Mouse (Mus musculus) midbrain, embryonic 16.5 days (tissue): ENCODE measurements around the gene Usp45. TPM values are rescaled to one million over a fixed set of nuclear protein-coding genes. Genes with fewer than 3 reads are reported as not detected.

Source experiments
- ATAC-seq: fragments of 200-750 bp; cut with Nextera tagmentation; 2 replicates; pipeline ENCODE4 v1.8.0; 2017; ENCODE audit warnings: moderate TSS enrichment
- H3K27ac ChIP-seq: fragments of 300-500 bp; sonication (generic); 2 replicates; pipeline ENCODE4 v1.5.1; 2014; ENCODE audit warnings: mild to moderate bottlenecking, low read length, mixed read lengths
- H3K27me3 ChIP-seq: fragments of 300-500 bp; sonication (generic); 2 replicates; pipeline ENCODE4 v1.6.1; 2014; ENCODE audit warnings: low read depth, low read length, mixed read lengths; ENCODE audit not compliant: control insufficient read depth, insufficient read depth
- H3K36me3 ChIP-seq: fragments of 300-500 bp; sonication (generic); 2 replicates; pipeline ENCODE4 v1.6.1; 2014; ENCODE audit warnings: mild to moderate bottlenecking, low read length, moderate library complexity, mixed read lengths; ENCODE audit not compliant: control insufficient read depth, insufficient read depth
- H3K4me1 ChIP-seq: fragments of 300-500 bp; sonication (generic); 2 replicates; pipeline ENCODE4 v1.6.1; 2014; ENCODE audit warnings: mild to moderate bottlenecking, low read length, mixed read lengths; ENCODE audit not compliant: control insufficient read depth, insufficient read depth
- H3K4me2 ChIP-seq: fragments of 300-500 bp; sonication (generic); 2 replicates; pipeline ENCODE4 v1.6.1; 2014; ENCODE audit warnings: mild to moderate bottlenecking, low read length, mixed read lengths
- H3K4me3 ChIP-seq: fragments of 300-500 bp; sonication (generic); 2 replicates; pipeline ENCODE4 v1.5.1; 2014; ENCODE audit warnings: low read depth, mild to moderate bottlenecking, low read length, moderate library complexity, mixed read lengths
- H3K9ac ChIP-seq: fragments of 300-500 bp; sonication (generic); 2 replicates; pipeline ENCODE4 v1.6.1; 2014; ENCODE audit warnings: low read depth, low read length, mixed read lengths
- H3K9me3 ChIP-seq: fragments of 300-500 bp; sonication (generic); replicated peaks from 2 replicates; pipeline ENCODE4 v1.6.1; 2014; ENCODE audit warnings: mild to moderate bottlenecking, low read length, mixed read lengths; ENCODE audit not compliant: control insufficient read depth, poor library complexity, severe bottlenecking
- WGBS: fragments of 180-500 bp; shearing (Covaris S2); extraction: QIAGEN DNeasy Blood & Tissue Kit; methylation state at CpG from one replicate; pipeline ENCODE4 v1.1.7; 2014; 5-methylcytosine and 5-hydroxymethylcytosine counted together
- polyA plus RNA-seq: library from polyadenylated mRNA; unstranded; fragments of >200 nt; fragmentation: Nextera tagmentation; extraction: Ambion mirVana; gene quantifications from 2 replicates; pipeline ENCODE4 v1.2.1, GENCODE M21; 2015

Usp45 gene
- polyA plus RNA-seq, 1 experiment from 2014 or later = 7.7 TPM

GRCm38 (mm10) chr4:21780816-21781726 lies 14.1 kb downstream of the Usp45 start:
- 96% methylated on average over 12 of the region's 12 CpGs for WGBS
- H3K9me3 ChIP-seq = no peaks in the 10 kb centered on the region
- H3K27me3 ChIP-seq = no peaks in the 10 kb centered on the region
- H3K4me3 ChIP-seq = no peak overlapping the region
- no peak overlapping the region for H3K4me2 ChIP-seq
- H3K4me1 ChIP-seq = peaks cover 8% of the 10 kb centered on the region
- no peak overlapping the region for H3K9ac ChIP-seq
- H3K36me3 ChIP-seq = peaks cover 29% of the 10 kb centered on the region
- no peak overlapping the region for H3K27ac ChIP-seq
- no peak for ATAC-seq

- H3K9ac ChIP-seq = no peak overlapping the region
- no peak overlapping the region for H3K4me2 ChIP-seq
- 97% methylated on average over 12 of the region's 12 CpGs for WGBS
- peaks cover 37% of the 10 kb centered on the region for H3K36me3 ChIP-seq
- H3K4me3 ChIP-seq = no peak overlapping the region
- no peaks in the 10 kb centered on the region for H3K4me1 ChIP-seq
- no peaks in the 10 kb centered on the region for H3K27me3 ChIP-seq
- H3K27ac ChIP-seq = no peak overlapping the region
- H3K9me3 ChIP-seq = no peaks in the 10 kb centered on the region
- ATAC-seq = no peak
These were observed 19.3 kb downstream of the Usp45 start for GRCm38 (mm10) chr4:21786268-21786667.

- no peaks in the 10 kb centered on the region for H3K9me3 ChIP-seq
- 83% methylated on average over 6 of the region's 6 CpGs for WGBS
- no peaks in the 10 kb centered on the region for H3K27me3 ChIP-seq
- H3K27ac ChIP-seq = no peak overlapping the region
- H3K9ac ChIP-seq = no peak overlapping the region
- no peak for ATAC-seq
- H3K4me3 ChIP-seq = no peak overlapping the region
- H3K4me1 ChIP-seq = no peaks in the 10 kb centered on the region
- H3K4me2 ChIP-seq = no peak overlapping the region
- H3K36me3 ChIP-seq = peaks cover 25% of the 10 kb centered on the region
These were observed 21.9 kb downstream of the Usp45 start for GRCm38 (mm10) chr4:21788903-21789302.

GRCm38 (mm10) chr4:21789836-21790235 lies 22.9 kb downstream of the Usp45 start:
- Histone ChIP-seq H3K4me3 (no peak overlapping the region), H3K27ac (no peak overlapping the region), H3K27me3 (no peaks in the 10 kb centered on the region), H3K9ac (no peak overlapping the region), H3K4me1 (no peaks in the 10 kb centered on the region), H3K36me3 (peaks cover 21% of the 10 kb centered on the region), H3K9me3 (no peaks in the 10 kb centered on the region), H3K4me2 (no peak overlapping the region)
- 95% methylated on average over 4 of the region's 4 CpGs for WGBS
- no peak for ATAC-seq

- 78% methylated on average over 3 of the region's 3 CpGs for WGBS
- H3K4me1 ChIP-seq = no peaks in the 10 kb centered on the region
- no peak for ATAC-seq
- H3K36me3 ChIP-seq = peaks cover 2% of the 10 kb centered on the region; the same call in 1 of the 2 replicates
- H3K27me3 ChIP-seq = no peaks in the 10 kb centered on the region
- no peak overlapping the region for H3K4me2 ChIP-seq
- H3K4me3 ChIP-seq = no peak overlapping the region
- no peak overlapping the region for H3K27ac ChIP-seq
- no peaks in the 10 kb centered on the region for H3K9me3 ChIP-seq
- H3K9ac ChIP-seq = no peak overlapping the region
These were observed 26.7 kb downstream of the Usp45 start for GRCm38 (mm10) chr4:21793631-21794030.

- no peak overlapping the region for H3K4me2 ChIP-seq
- H3K4me1 ChIP-seq = no peaks in the 10 kb centered on the region
- H3K9me3 ChIP-seq = no peaks in the 10 kb centered on the region
- no peak for ATAC-seq
- no peak overlapping the region for H3K9ac ChIP-seq
- 89% methylated on average over 1 of the region's 1 CpGs for WGBS
- H3K4me3 ChIP-seq = no peak overlapping the region
- no peaks in the 10 kb centered on the region for H3K27me3 ChIP-seq
- peaks cover 21% of the 10 kb centered on the region for H3K36me3 ChIP-seq
- no peak overlapping the region for H3K27ac ChIP-seq
These were observed 34.1 kb downstream of the Usp45 start for GRCm38 (mm10) chr4:21801013-21801412.

- no peaks in the 10 kb centered on the region for H3K4me1 ChIP-seq
- H3K27me3 ChIP-seq = no peaks in the 10 kb centered on the region
- H3K4me3 ChIP-seq = no peak overlapping the region
- no peak for ATAC-seq
- H3K4me2 ChIP-seq = no peak overlapping the region
- H3K27ac ChIP-seq = no peak overlapping the region
- H3K9me3 ChIP-seq = no peaks in the 10 kb centered on the region
- WGBS = 93% methylated on average over 2 of the region's 2 CpGs
- H3K36me3 ChIP-seq = peaks cover 21% of the 10 kb centered on the region
- H3K9ac ChIP-seq = no peak overlapping the region
These were observed 34.7 kb downstream of the Usp45 start for GRCm38 (mm10) chr4:21801620-21802019.

- Histone ChIP-seq H3K27ac (no peak overlapping the region), H3K4me3 (no peak overlapping the region), H3K36me3 (0 out of 2 replicates have a peak, but pooled peaks cover 13% of the 10 kb centered on the region), H3K4me2 (no peak overlapping the region), H3K27me3 (no peaks in the 10 kb centered on the region), H3K9me3 (no peaks in the 10 kb centered on the region), H3K9ac (no peak overlapping the region), H3K4me1 (no peaks in the 10 kb centered on the region)
- 54% methylated on average over 5 of the region's 5 CpGs for WGBS
- ATAC-seq = no peak
These were observed 40.2 kb downstream of the Usp45 start for GRCm38 (mm10) chr4:21807204-21807603.

GRCm38 (mm10) chr4:21810608-21811007 lies 43.7 kb downstream of the Usp45 start:
- no peak overlapping the region for H3K27ac ChIP-seq
- WGBS = 94% methylated on average over 3 of the region's 3 CpGs
- H3K27me3 ChIP-seq = no peaks in the 10 kb centered on the region
- no peaks in the 10 kb centered on the region for H3K9me3 ChIP-seq
- no peak overlapping the region for H3K4me2 ChIP-seq
- H3K9ac ChIP-seq = no peak overlapping the region
- no peak for ATAC-seq
- peaks cover 5% of the 10 kb centered on the region; the same call in 1 of the 2 replicates for H3K36me3 ChIP-seq
- no peaks in the 10 kb centered on the region for H3K4me1 ChIP-seq
- no peak overlapping the region for H3K4me3 ChIP-seq
